Mouse (Mus musculus) thymus, postnatal 4 days (tissue): ENCODE results near the gene Dlst.

Source experiments
- DNase-seq: peaks from one replicate; pipeline ENCODE4 v3.0.0; 2021

The Dlst gene

GRCm38 (mm10) chr12:85153011-85153410, 42.4 kb downstream of the Dlst start:
- no peak for DNase-seq

- DNase-seq, result no peak
Observed at GRCm38 (mm10) chr12:85156324-85156723, 45.7 kb downstream of the Dlst start.

- DNase-seq, result no peak
Observed at GRCm38 (mm10) chr12:85157797-85158460, 47.3 kb downstream of the Dlst start.

GRCm38 (mm10) chr12:85158801-85159200, 48.2 kb downstream of the Dlst start:
- DNase-seq, result no peak

GRCm38 (mm10) chr12:85159592-85159991, 49.0 kb downstream of the Dlst start:
- DNase-seq, result no peak

GRCm38 (mm10) chr12:85164996-85165395, 54.4 kb downstream of the Dlst start:
- DNase-seq, result no peak

GRCm38 (mm10) chr12:85166631-85167030, 56.0 kb downstream of the Dlst start:
- no peak for DNase-seq

- peak; percentile 98 for DNase-seq
Observed at GRCm38 (mm10) chr12:85169117-85169858, 58.7 kb downstream of the Dlst start.

GRCm38 (mm10) chr12:85169877-85170276, 59.2 kb downstream of the Dlst start:
- no peak for DNase-seq

GRCm38 (mm10) chr12:85170284-85170947, 59.8 kb downstream of the Dlst start:
- DNase-seq, result no peak

- DNase-seq, result no peak
Observed at GRCm38 (mm10) chr12:85170948-85171307, 60.3 kb downstream of the Dlst start.

GRCm38 (mm10) chr12:85174016-85174415, 63.4 kb downstream of the Dlst start:
- no peak for DNase-seq

GRCm38 (mm10) chr12:85175087-85175675, 64.5 kb downstream of the Dlst start:
- no peak for DNase-seq

GRCm38 (mm10) chr12:85175926-85176845, 65.6 kb downstream of the Dlst start:
- DNase-seq, result peak; percentile 9

- peak; percentile 73 for DNase-seq
Observed at GRCm38 (mm10) chr12:85176846-85177523, 66.4 kb downstream of the Dlst start.

- peak; percentile 7 for DNase-seq
Observed at GRCm38 (mm10) chr12:85177740-85178239, 67.2 kb downstream of the Dlst start, which contains the start of gene Pgf. Gene Pgf (minus strand): TSS chr12:85177790.

GRCm38 (mm10) chr12:85178294-85178693, 67.7 kb downstream of the Dlst start:
- peak; percentile 8 for DNase-seq

- DNase-seq, result peak; percentile 17
Observed at GRCm38 (mm10) chr12:85181475-85182344, 71.1 kb downstream of the Dlst start.

- DNase-seq, result peak; percentile 17
Observed at GRCm38 (mm10) chr12:85182345-85182643, 71.7 kb downstream of the Dlst start.

- no peak for DNase-seq
Observed at GRCm38 (mm10) chr12:85182898-85183297, 72.3 kb downstream of the Dlst start.

- no peak for DNase-seq
Observed at GRCm38 (mm10) chr12:85184118-85184517, 73.5 kb downstream of the Dlst start.
